Mouse (Mus musculus) limb, embryonic 10.5 days (tissue): ENCODE results near the gene Rem2. TPM values are rescaled to one million over a fixed set of nuclear protein-coding genes. Genes with fewer than 3 reads are reported as not detected.
A peak's percentile ranks its signal among the peaks of the same experiment; 100 is the strongest.

Experiments used
- DNase-seq: peaks from one replicate; pipeline ENCODE4 v3.0.0-alpha.2; 2017; ENCODE audit warnings: low spot score
- H3K27ac ChIP-seq: fragments of 300-500 bp; sonication (generic); 2 replicates; pipeline ENCODE4 v1.5.1; 2016; ENCODE audit warnings: mild to moderate bottlenecking
- H3K27me3 ChIP-seq: fragments of 300-500 bp; sonication (generic); 2 replicates; pipeline ENCODE4 v1.6.1; 2016; ENCODE audit warnings: low read depth, mild to moderate bottlenecking; ENCODE audit not compliant: poor library complexity, severe bottlenecking
- H3K36me3 ChIP-seq: fragments of 300-500 bp; sonication (generic); 2 replicates; pipeline ENCODE4 v1.6.1; 2016; ENCODE audit warnings: mild to moderate bottlenecking, moderate library complexity
- H3K4me1 ChIP-seq: fragments of 300-500 bp; sonication (generic); 2 replicates; pipeline ENCODE4 v1.6.1; 2016
- H3K4me3 ChIP-seq: fragments of 300-500 bp; sonication (generic); 2 replicates; pipeline ENCODE4 v1.5.1; 2016; ENCODE audit warnings: mild to moderate bottlenecking, moderate library complexity
- H3K9me3 ChIP-seq: fragments of 300-500 bp; sonication (generic); replicated peaks from 2 replicates; pipeline ENCODE4 v1.6.1; 2016; ENCODE audit warnings: mild to moderate bottlenecking
- WGBS: fragments of 180-500 bp; shearing (Covaris S2); methylation state at CpG from one replicate; pipeline ENCODE4 v1.1.7; 2016; 5-methylcytosine and 5-hydroxymethylcytosine counted together
- polyA plus RNA-seq: library from polyadenylated mRNA; unstranded; fragments of >200 nt; fragmentation: Nextera tagmentation; extraction: Ambion mirVana; gene quantifications from 2 replicates; pipeline ENCODE4 v1.2.1, GENCODE M21; 2016

Gene Rem2
- polyA plus RNA-seq, 1 experiment from 2014 or later = 5.3 TPM

GRCm38 (mm10) chr14:54462146-54462545 is 13.8 kb upstream of the Rem2 start:
- 74% methylated on average over 4 of the region's 4 CpGs for WGBS
- H3K36me3 ChIP-seq = no peaks in the 10 kb centered on the region
- no peak overlapping the region for H3K27ac ChIP-seq
- H3K4me3 ChIP-seq = no peak overlapping the region
- DNase-seq = no peak
- peaks cover 12% of the 10 kb centered on the region for H3K4me1 ChIP-seq
- H3K27me3 ChIP-seq = no peaks in the 10 kb centered on the region
- no peaks in the 10 kb centered on the region for H3K9me3 ChIP-seq

GRCm38 (mm10) chr14:54463108-54463958 is 12.6 kb upstream of the Rem2 start:
- peaks cover 19% of the 10 kb centered on the region for H3K4me1 ChIP-seq
- peak overlapping the region; percentile 86 for H3K4me3 ChIP-seq
- WGBS = 18% methylated on average over 12 of the region's 12 CpGs
- H3K36me3 ChIP-seq = peaks cover 12% of the 10 kb centered on the region
- DNase-seq = no peak
- H3K27ac ChIP-seq = peak overlapping the region; percentile 86; the same call in 1 of the 2 replicates
- H3K9me3 ChIP-seq = no peaks in the 10 kb centered on the region
- H3K27me3 ChIP-seq = no peaks in the 10 kb centered on the region

- Histone ChIP-seq H3K4me1 (peaks cover 19% of the 10 kb centered on the region), H3K9me3 (no peaks in the 10 kb centered on the region), H3K4me3 (peak within 1 kb of the TSS; percentile 86), H3K27me3 (no peaks in the 10 kb centered on the region), H3K36me3 (peaks cover 18% of the 10 kb centered on the region), H3K27ac (peak within 1 kb of the TSS; percentile 86)
- WGBS = under 1% methylated on average over 35 of the region's 35 CpGs
- DNase-seq = peak; percentile 93
Observed at GRCm38 (mm10) chr14:54463959-54464292, 12.0 kb upstream of the Rem2 start, which contains the start of gene Lrp10. TSS of gene Lrp10 (plus strand) at chr14:54464137.

GRCm38 (mm10) chr14:54464293-54465005 is 11.5 kb upstream of the Rem2 start:
- peak overlapping the region; percentile 86 for H3K27ac ChIP-seq
- H3K4me1 ChIP-seq = peaks cover 19% of the 10 kb centered on the region
- H3K9me3 ChIP-seq = no peaks in the 10 kb centered on the region
- H3K36me3 ChIP-seq = peaks cover 23% of the 10 kb centered on the region
- peak; percentile 76 for DNase-seq
- under 1% methylated on average over 57 of the region's 57 CpGs for WGBS
- H3K4me3 ChIP-seq = peak overlapping the region; percentile 86
- H3K27me3 ChIP-seq = no peaks in the 10 kb centered on the region

- Histone ChIP-seq H3K9me3 (no peaks in the 10 kb centered on the region), H3K4me3 (no peak overlapping the region), H3K36me3 (peaks cover 33% of the 10 kb centered on the region), H3K27me3 (peaks cover 9% of the 10 kb centered on the region), H3K27ac (no peak overlapping the region), H3K4me1 (peaks cover 19% of the 10 kb centered on the region)
- 83% methylated on average over 2 of the region's 2 CpGs for WGBS
- no peak for DNase-seq
Observed at GRCm38 (mm10) chr14:54471467-54471866, 4.4 kb upstream of the Rem2 start.

- peaks cover 28% of the 10 kb centered on the region for H3K36me3 ChIP-seq
- peaks cover 21% of the 10 kb centered on the region for H3K4me1 ChIP-seq
- peaks cover 21% of the 10 kb centered on the region for H3K27me3 ChIP-seq
- no peak overlapping the region for H3K27ac ChIP-seq
- WGBS = 82% methylated on average over 5 of the region's 5 CpGs
- H3K9me3 ChIP-seq = no peaks in the 10 kb centered on the region
- H3K4me3 ChIP-seq = no peak overlapping the region
- DNase-seq = no peak
Observed at GRCm38 (mm10) chr14:54472671-54473070, 3.2 kb upstream of the Rem2 start.

- no peaks in the 10 kb centered on the region for H3K9me3 ChIP-seq
- DNase-seq = no peak
- no peak overlapping the region for H3K4me3 ChIP-seq
- 84% methylated on average over 5 of the region's 5 CpGs for WGBS
- H3K36me3 ChIP-seq = peaks cover 7% of the 10 kb centered on the region
- H3K27me3 ChIP-seq = peaks cover 41% of the 10 kb centered on the region
- H3K27ac ChIP-seq = no peak overlapping the region
- peaks cover 30% of the 10 kb centered on the region for H3K4me1 ChIP-seq
Observed at GRCm38 (mm10) chr14:54474744-54475143, 1.2 kb upstream of the Rem2 start.

- 71% methylated on average over 15 of the region's 15 CpGs for WGBS
- Histone ChIP-seq H3K27me3 (peaks cover 57% of the 10 kb centered on the region), H3K27ac (no peak overlapping the region), H3K4me3 (peak overlapping the region; percentile 57), H3K9me3 (no peaks in the 10 kb centered on the region), H3K4me1 (peaks cover 40% of the 10 kb centered on the region), H3K36me3 (no peaks in the 10 kb centered on the region)
- DNase-seq = no peak
Observed at GRCm38 (mm10) chr14:54477172-54477909, 1.4 kb downstream of the Rem2 start.

- peak; percentile 62 for DNase-seq
- Histone ChIP-seq H3K9me3 (no peaks in the 10 kb centered on the region), H3K27ac (peak overlapping the region; percentile 84), H3K4me1 (peaks cover 40% of the 10 kb centered on the region), H3K36me3 (no peaks in the 10 kb centered on the region), H3K4me3 (peak overlapping the region; percentile 58), H3K27me3 (peaks cover 57% of the 10 kb centered on the region)
- under 1% methylated on average over 40 of the region's 40 CpGs for WGBS
Observed at GRCm38 (mm10) chr14:54479451-54479920, 3.6 kb downstream of the Rem2 start.

- Histone ChIP-seq H3K4me3 (no peak overlapping the region), H3K9me3 (no peaks in the 10 kb centered on the region), H3K4me1 (peaks cover 36% of the 10 kb centered on the region), H3K27ac (no peak overlapping the region), H3K36me3 (no peaks in the 10 kb centered on the region), H3K27me3 (peaks cover 50% of the 10 kb centered on the region)
- WGBS = 71% methylated on average over 6 of the region's 6 CpGs
- no peak for DNase-seq
Observed at GRCm38 (mm10) chr14:54480673-54481072, 4.8 kb downstream of the Rem2 start.

GRCm38 (mm10) chr14:54481402-54481801 is 5.5 kb downstream of the Rem2 start:
- H3K27ac ChIP-seq = no peak overlapping the region
- peaks cover 49% of the 10 kb centered on the region for H3K27me3 ChIP-seq
- 86% methylated on average over 8 of the region's 8 CpGs for WGBS

GRCm38 (mm10) chr14:54482498-54482897 is 6.6 kb downstream of the Rem2 start:
- Histone ChIP-seq H3K9me3 (no peaks in the 10 kb centered on the region), H3K27me3 (peaks cover 38% of the 10 kb centered on the region)
- WGBS = 45% methylated on average over 9 of the region's 9 CpGs

More at GRCm38 (mm10) chr14:54481402-54481801, 5.5 kb downstream of the Rem2 start:
- Histone ChIP-seq H3K4me1 (peaks cover 28% of the 10 kb centered on the region), H3K36me3 (no peaks in the 10 kb centered on the region), H3K9me3 (no peaks in the 10 kb centered on the region), H3K4me3 (no peak overlapping the region)
- no peak for DNase-seq

More at GRCm38 (mm10) chr14:54482498-54482897, 6.6 kb downstream of the Rem2 start:
- peaks cover 22% of the 10 kb centered on the region for H3K4me1 ChIP-seq
- H3K27ac ChIP-seq = no peak overlapping the region
- H3K4me3 ChIP-seq = no peak overlapping the region
- peak; percentile 68 for DNase-seq
- no peaks in the 10 kb centered on the region for H3K36me3 ChIP-seq
